Mouse (Mus musculus): ENCODE measurements around the gene Arg1.
A peak's percentile ranks its signal among the peaks of the same experiment; 100 is the strongest.

Arg1 gene

DNA sequence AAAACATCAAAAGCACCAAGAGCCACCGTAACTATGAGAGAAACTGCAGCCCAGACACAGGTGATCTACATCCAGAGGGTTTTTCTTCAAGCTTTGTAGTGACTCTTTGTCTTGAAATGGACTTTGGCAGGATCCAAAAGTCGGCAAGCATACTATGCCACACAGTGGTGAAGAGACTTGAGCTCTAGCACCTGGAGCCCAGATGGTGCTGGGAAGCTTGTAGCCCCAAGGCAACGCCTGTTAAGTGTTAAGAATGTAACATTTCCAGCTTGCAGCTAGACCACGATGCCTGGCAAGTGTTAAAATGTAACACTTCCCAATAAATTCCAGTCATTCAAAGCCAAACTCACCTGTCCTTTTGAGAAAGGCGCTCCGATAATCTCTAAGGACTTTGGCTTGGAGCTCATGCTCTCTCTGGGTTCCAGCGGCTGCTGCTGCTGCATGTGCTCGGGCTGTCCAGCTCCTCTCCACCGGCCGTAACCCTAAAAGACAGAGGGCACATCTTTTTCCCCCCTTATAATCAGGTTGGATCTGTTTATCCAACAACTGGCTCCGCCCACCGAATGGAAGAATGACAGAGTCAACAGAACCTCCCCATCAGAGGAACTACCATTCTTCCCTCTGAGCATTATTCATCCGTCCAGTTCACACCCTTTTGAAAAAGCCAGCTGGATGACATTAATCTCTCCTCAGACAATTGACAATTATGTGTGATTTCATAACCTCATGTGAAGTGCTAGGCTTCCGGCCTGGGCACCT lies at the start of gene Arg1:
TSS of gene Arg1 (minus strand) at position 523 of the 759 bp plus-strand sequence.
- DNase-seq (ENCODE audit: low read depth, low spot score): no peak

DNA sequence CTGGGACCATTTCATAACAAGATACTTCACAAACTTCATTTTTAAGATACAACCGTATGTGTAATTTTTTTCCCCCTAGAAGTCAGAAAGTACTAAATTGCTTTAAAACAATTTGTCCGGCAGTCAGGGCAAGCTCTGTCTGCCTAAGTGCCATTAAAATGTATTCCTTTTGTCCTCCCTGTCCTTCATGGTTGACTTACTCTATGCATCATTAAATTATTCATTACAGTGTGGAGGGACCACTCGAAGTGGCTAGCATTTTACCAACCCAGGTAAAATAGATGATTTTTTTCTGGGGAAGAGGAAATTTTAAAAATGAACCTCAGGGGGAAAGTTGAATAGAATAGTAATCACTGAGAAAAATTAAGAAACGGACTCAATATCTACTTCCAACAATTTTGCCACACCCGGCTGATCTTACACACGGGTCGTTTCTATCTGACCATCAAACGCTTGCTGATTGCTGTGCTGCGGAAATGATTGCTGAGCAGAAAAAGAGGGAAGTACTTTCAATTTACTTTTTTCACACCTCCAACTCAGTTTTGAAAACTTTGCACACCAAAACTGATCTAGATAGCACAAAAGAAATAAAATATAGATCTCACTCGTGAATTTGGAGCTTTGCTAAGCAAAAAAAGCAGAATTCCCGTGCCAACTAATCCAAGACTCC lies 46.7 kb upstream of the Arg1 start:
- no peak for DNase-seq (ENCODE audit: low read depth, low spot score)

DNA sequence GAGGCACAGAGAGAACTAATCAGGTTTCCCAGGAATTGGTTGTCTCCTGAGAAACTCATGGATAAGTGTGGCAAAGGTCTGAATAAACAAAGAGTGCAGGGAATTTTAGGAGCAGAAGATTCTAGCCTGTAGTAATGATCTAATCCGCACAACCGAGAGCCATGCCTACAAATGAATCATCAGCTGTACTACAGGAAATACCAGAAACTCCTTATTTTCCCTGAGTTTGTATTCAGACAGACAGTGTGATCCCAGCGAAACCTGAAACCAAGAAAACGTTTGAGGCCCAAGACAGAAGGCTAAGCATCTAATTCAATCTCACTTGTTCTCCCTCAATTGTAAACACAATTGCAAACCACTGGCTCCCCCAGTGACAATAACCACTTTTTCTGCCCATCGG lies 46.1 kb upstream of the Arg1 start:
- no peak for DNase-seq (ENCODE audit: low read depth, low spot score)

DNA sequence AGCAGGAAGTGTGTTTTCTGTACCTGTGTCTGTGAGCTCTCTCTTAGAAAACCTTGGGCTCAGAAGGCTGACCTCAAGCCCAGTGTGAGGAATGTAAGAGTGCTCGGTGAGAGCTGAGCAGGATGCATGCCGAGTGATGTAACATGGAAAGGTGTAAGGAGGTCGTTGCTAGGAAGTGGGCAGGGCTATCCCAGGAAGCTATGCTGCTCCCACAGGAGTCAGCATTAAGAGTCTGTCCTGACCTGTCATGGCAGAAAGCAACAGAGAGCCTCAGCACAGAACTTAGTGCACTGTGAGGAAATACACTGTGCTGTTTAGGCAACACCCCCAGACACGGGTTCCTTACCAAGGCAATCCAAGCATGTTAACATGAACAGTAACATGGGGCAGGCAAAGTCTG lies 45.6 kb upstream of the Arg1 start:
- no peak for DNase-seq (ENCODE audit: low read depth, low spot score)

DNA sequence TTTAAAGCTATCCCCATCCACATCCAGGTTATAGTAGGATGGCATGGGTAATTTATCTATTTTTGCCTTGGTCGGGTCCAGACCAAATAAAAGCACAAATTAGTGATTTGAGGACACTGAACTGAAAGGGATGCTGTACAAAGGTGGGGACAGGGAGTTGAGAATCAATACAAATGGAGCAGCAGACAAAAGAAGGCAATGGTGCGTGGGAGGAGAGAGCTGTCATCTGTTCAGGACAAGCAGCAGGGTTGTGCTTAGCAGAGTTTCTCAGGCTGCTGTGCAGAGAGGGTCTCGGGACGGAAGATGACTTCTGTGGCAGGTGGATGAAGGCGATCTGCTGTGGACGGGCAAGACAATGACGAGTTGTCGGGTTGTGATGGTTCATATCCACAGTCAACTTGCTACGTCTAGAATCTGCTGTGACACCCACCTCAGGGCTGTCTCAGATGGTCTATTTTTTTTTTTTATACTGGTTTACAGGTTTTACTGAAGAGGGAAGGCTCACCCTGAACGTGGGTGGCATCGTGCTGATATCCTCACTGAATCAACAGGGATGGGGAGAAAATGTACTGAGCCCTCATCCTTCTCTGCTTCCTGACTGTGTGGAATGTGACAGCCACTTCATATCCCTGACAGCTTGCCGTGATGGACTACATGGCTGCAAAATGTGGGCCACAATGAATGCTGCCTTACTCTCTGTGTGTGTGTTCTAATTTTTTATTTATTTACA lies 38.7 kb upstream of the Arg1 start:
- DNase-seq (ENCODE audit: low read depth, low spot score): no peak

DNA sequence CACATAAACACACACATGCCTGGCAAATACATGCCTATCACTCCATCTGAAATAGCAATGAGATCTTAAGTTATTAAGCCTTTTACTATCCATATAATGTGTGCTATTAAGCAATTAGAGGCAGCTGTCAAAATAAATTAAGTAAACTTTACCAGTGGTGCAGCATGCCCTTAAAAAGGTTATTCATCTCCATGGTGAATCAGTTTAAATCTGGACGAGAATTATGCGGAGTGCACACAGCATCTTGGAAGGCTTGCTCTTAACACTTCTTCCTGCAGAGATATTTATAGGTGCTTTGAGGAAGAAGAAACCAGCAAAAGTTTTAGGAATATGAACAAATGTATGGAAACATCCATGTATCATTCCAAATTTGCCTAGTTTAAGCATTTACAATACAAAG lies 34.6 kb upstream of the Arg1 start:
- DNase-seq (ENCODE audit: low read depth, low spot score): no peak

DNA sequence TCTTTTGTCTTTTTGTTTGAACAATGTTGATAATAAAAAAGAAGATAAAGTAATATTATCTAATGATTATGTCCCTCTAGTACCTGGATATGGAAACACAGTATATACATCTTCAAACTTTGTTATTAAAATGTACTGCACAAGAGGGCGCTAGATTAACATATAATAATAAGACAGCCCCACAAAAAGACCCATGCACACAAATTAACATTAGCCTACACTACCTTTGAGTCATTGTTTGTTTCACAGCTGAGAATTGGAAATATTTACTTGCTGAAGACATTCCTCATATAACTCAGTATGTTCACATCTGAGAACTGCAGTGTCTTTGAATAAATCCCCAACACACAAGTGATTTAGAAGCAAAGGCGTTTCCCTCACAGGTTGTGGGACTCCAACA lies 33.8 kb upstream of the Arg1 start:
- DNase-seq (ENCODE audit: low read depth, low spot score): no peak

DNA sequence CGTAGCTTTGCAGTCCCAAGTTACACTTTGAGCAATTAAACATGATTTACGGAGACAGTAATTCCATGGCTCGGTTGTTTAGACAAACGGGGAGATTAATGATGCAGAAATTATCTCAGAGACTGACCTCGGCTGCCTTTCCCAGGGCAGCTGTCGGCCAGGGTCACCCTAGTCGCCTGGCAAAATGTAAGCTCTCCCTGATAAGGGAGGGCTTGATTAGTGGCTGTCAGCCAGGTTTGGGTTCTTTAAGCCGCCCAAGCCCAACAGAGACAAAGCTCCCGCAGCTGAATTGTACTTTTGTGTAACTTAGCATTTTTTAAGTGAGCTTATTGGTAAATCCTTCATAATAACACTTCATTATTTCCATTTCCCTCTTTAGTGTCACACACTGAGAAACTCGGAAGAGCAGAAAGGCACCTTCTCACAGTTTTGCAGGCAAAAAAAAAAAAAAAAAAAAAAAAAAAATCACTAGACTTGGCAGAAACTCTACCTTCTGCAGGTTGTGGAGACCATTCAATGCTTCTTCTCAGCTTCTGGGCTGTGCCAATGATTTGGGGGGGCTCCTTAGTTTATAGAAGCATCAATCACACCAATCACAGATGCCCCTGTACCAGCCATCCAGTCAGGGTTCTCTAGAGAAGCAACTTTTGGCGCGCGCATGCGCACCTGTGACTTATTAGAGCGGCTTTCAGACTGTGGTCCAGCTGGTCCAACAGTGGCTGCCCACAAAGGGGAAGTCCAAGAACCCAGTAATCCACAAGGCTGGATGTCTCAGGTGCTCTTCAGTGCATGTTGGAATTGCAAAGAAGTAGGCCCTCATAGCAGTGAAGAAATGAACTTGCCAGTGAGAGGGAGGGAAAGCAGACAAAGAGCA lies 32.0 kb upstream of the Arg1 start:
- no peak for DNase-seq (ENCODE audit: low read depth, low spot score)

DNA sequence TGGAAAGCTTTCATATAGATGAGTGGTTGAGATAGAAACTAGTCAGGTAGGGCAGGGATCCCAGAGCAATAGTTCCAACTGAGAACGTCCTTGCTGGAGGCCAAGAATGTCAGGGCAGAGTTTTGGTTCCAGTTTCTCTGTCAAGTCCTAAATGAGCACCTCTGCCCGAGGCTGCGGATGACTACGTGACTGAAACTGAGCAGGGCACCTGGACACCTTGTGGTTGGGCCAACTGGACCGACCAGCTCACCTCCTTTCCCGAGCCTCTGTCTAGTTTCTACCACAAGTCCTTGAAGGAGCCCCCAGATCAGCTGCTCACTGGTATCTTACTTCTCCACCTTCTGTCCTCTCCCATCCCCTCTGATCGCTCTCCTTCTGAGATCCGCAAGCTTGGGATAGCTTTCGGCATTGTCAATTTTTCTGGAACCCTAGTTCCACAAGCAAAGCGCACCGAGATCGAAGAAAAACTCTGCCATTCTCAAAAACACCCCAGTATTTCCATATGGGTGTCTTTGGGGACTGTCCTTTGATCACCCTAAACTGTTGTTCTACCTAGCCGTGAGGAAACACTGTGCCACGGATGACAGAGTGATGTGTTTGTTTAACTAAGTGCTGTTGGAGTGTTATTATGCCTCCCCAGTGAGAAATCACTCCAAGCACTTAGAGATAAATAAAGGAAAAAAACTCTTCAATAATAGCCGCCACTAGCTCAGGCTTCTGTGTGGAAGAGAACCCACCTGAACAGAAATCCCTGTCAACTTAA lies 31.2 kb upstream of the Arg1 start:
- no peak for DNase-seq (ENCODE audit: low read depth, low spot score)

DNA sequence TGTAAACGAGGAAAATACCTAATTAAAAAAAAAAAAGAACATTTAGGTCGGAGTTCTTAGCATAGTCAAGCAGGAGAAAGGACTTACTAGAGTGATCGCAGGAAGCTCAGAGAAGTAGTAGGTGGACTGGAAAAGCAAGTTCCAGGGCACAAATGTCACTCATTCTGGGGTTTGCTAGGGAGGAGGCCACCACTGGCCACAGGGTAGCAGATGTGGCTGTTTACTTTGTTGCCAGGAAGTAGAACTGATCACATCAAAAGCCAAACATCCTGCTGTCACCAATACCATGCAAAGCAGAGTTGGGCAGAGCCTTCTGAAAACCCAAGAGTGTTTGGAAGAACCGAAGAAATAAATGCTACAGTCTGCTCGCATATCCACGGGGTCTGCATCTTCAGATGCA lies 26.6 kb upstream of the Arg1 start:
- no peak for DNase-seq (ENCODE audit: low read depth, low spot score)

DNA sequence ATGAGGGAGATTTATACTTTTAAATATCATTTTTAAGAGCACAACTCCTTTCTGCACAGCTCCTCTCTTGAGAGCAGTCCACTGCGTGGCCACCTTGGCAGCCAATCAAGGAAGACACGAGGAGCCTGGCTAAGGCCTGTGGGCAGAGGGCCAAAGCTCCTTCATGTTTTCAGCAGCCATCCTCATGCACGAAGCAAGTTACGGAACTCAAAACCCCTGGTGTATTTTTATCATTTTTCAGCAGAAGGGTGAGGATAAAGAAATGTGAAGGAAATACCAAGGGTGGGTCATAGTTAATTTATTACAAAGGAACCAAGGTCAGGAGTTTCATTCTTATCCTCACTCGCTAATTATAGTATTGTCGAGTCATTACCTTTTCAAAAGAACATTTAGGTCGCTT lies 25.3 kb upstream of the Arg1 start:
- peak; percentile 10 for DNase-seq (ENCODE audit: low read depth, low spot score)

DNA sequence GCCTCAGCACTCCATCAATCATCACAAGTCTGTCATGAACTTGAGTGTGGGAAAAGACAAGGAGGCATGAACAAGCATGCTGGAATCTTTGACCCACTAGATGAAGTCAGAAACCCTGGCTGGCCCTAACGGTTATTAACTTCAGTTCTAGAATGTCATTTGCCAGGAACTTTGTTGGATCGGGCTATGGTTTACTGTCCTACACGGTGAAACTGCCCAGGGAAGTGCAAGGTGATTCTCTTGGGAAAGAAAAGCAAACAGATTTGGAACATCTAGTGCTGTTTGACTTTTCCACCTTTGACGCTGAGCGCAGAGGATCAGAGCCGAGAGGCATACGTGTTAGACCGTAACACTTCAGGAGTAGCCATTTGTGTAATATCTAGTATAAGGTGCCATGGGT lies 24.3 kb upstream of the Arg1 start:
- DNase-seq (ENCODE audit: low read depth, low spot score): no peak

DNA sequence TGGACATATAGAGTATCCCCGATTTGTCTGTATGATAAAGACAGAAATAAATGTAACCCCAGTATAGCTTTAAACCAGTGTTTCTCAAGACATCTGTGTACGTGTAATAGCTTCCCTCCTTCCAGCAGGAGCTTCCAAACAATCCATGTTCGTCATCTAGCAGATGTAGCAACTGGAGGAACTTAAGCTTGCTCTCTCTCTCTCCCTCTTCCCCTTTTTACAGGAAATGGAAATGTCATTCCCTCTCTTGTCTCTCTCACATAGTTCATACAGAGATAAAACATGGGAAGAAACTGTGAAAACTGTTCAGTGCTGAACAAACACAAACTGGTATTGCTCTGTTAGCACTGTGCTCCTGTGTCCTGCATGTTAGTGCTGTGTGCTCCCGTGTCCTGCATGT lies 22.9 kb upstream of the Arg1 start:
- DNase-seq (ENCODE audit: low read depth, low spot score): no peak

DNA sequence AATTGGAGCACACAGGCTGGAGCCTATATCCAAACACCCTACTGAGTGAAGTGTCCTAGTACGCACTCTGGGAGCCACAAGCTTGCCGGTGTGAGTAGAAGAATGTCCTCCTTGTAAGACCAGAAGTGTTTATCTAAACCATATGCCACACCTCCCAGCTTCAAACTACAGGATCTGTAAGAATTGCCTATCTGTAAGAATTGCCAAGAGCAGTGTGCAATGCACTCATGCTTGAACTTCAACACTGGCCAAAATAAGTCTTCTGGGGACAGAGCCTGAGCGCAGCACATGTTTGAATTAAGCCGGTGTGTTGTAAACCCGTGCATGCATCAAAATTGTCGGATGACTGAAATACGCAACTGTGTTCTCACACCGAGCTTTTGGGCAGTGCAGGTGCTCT lies 21.0 kb upstream of the Arg1 start:
- DNase-seq (ENCODE audit: low read depth, low spot score): no peak

DNA sequence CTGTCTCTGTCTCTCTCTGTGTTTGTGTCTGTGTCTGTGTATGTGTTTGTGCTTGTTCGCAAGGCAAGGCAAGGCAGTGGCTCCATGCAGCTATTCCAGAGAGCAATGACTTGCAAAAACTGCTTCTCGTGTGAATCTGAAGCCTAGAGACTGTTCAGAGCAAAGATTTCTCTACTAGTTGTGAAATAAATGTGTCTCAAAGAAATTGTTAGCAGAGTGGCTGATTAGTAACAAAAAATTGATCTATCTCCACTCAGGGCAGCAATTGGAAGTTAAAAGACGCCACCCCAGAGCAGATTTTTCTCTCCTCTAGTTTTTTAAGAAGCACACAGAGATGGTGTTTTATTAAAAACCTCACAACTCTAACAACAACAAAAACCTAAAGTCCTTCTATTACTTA lies 20.6 kb upstream of the Arg1 start:
- no peak for DNase-seq (ENCODE audit: low read depth, low spot score)

DNA sequence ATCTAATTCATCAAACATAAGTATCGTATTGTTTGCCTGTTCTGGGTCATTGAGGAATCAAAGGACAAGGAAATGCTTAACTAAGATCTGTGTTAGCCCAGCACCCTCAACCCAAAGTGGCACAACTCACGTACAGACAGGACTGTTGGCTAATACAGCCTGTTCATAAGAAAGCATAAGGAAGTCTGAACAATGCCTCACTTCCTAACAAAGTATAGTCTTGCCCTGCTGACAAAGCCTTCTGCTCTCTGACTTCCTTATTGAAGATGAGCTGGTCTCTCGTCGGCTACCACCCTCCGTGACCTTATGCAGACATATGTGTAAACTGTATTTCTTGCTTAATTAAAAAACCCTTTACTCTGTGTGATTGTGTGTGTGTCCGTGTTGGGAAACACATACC lies 2.9 kb upstream of the Arg1 start:
- peak; percentile 4 for DNase-seq (ENCODE audit: low read depth, low spot score)

DNA sequence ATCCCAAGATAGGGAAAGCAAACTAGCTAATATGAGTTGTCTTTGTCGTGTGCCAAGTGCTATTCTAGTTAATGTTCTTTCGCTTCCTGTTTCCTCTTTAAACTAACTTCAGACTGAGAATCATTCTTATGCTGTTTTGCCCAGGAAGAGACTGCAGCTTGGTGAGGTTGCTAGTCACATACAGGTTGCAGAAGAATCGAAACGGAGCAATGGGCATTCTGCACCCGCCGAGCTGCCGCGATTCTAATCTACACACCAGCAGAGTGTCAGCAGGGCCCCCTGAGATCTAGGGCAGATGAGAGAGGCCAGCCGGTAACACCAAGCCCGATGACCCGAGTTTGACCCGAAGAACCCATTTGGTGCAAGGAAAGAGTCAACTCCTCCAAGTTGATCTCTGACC lies 788 bp upstream of the Arg1 start:
- DNase-seq (ENCODE audit: low read depth, low spot score): no peak

DNA sequence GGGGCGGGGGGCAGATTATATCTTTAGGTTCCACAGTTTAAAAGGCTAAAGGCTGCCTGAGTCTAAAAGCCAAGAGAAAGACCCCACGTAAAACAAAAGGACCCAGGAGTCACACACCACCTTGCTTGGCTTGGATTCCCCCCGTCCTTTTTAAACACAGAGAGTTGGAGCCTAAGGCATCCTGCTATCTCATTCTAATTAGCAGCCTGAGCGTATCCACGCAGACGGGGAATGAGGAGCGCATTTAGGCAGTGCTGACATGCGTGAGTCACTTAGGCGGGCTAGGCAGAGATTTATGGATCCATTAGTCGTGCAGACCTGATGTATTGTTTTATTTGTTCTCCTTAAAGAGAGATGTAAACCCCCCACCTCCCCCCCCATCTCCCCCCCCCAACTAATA lies 904 bp downstream of the Arg1 start:
- DNase-seq (ENCODE audit: low read depth, low spot score): no peak

DNA sequence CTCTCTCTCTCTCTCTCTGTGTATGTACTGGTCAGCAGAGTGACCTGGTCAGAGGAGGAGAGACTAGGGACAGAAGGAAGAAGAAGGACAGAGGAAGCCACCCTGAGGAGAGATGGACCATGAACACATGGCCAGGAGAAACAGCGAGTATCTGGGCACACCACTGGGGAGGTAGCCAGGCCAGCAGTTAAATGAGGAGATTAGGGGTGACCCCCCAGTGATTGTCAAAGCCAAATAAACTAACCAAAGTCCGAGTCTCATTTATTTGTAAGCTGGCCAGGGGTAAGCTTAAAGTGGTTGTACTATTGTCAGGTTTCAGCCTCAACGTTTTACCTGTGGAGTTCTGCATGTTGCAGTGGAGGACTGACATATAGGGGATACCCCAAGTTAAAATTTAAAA lies 3.0 kb downstream of the Arg1 start:
- no peak for DNase-seq (ENCODE audit: low read depth, low spot score)

DNA sequence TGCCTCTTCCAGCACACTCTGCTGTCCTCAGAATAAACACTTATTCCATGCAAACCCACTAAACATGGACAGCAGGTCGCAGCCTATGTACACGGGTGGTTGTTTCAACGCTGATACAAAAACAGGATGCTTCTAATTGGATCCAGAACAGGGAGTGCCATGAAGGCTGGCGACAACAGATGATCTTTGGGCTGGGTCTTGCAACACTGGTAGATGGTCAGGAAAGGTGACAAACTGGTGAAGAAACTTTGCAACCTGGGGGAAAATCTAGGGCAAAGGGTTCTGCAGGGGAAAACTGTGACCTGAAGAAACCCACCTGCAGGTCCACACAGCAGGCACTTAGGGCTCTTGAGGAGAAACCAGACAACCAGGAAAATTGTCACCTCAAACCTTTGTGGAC lies 4.3 kb downstream of the Arg1 start:
- DNase-seq (ENCODE audit: low read depth, low spot score): no peak

DNA sequence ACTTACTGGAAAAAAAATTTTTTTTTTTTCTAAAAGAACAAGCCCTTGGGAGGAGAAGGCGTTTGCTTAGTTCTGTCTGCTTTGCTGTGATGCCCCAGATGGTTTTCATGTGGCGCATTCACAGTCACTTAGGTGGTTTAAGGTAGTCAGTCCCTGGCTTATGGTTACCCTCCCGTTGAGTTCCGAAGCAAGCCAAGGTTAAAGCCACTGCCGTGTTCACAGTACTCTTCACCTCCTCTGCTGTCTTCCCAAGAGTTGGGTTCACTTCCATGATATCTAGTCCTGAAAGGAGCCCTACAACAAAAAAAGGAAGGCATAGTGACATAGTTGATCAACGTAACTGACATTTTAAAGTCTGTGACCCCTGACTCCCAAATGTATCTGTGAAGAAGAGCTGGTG lies 11.8 kb downstream of the Arg1 start:
- no peak for DNase-seq (ENCODE audit: low read depth, low spot score)
